Mouse (Mus musculus): ENCODE measurements around the gene Abi2.

Abi2 gene

DNA sequence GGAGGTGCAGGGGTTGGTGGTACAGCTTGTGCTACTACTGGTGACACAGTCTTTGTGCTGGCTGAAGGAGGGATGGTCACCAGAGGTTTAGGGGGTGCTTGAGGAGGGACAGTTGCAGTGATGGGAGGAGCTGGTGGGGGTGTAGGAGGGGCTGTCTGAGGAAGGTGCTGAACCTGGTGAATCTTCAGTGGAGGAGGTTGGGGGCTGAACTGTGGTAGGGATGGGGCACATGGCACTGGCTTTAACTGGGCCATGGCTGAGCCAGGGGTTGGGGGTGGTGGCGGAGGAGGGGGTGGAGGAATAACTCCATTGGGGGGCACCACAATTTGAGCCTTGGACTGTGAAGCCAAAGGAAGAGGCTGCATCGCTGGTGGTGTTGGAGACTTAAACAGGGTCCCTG lies 80.2 kb downstream of the Abi2 start:
- in situ Hi-C loops (cut with MseI, MboI) = no loop called here

DNA sequence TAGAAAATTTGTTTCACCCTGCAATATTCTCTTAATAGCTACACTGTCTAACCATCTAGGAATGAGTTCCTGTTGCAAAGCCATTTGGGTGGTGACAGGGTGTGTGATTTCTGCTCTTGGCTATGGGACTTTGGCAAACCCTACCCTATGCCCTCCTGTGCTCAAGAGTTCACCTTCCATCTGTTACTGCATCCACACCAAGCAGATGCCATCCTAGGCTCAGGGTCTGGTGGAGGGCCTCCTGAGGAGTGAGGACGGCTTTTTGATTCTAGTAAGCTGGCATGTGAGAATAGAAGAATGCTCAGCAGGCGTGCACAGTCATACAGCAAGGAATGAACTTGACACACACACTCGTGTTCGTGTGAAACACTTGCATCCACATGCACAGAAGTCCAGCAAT lies 81.1 kb downstream of the Abi2 start:
- in situ Hi-C loops (cut with MseI, MboI) = no loop called here

DNA sequence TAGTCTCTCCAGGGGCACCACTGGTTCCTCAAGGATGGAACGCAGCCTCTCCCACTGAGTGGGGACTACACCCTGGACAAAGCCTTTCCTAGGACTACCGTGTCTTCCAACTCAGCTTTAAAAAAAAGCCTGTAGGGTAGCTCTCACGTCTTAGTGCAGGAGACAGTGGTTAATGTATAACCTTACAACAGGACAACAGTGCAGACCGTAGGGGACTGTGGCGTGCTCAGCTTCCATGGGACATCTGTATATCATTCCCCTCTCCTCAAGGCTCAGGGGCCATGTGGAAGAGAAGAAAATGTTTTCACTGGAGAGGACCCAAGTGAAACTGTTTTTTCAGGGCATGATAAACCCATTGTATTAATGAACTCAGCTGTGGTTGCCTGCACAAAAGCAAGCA lies 83.0 kb downstream of the Abi2 start:
- in situ Hi-C loops (cut with MseI, MboI) = no loop called here

DNA sequence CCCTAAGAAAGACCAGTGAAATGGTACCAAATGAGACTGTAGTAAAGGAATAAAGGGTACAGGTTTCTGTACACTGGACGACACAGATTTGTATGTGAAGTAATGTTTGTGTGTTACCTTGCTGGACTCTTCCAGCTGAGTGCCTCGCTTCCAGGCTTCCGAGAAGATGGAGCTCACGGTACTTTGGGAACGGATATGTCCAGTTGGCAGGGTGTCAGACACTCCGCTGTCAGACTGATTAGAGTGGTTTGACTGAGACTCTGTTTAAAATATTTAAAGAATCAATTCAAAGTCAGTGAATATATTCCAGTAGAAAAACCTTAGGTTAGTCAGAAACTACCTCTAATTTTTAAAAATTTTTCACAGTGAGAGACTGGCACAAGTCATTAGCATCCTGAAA lies 84.0 kb downstream of the Abi2 start:
- in situ Hi-C loops (cut with MseI, MboI) = no loop called here

DNA sequence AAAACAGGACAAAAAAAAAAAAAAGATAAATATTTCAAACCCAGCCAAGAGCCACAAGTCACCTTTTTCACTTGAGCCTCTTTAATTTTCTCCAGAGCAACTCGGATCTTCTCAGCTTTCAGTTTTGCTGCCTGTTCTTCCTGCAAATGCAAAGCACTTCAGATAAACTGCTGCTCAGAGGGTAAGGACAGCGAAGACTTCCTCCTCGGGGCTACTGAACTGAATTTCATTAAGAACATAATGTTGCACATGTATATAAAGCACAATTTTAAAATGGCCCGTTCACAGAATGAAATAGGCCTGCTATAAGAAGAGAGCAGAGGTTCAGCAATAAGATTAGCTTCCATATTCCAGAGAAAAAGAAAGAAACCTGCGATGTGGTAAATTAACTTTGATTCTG lies 94.0 kb downstream of the Abi2 start:
- in situ Hi-C loops (cut with MseI, MboI) = no loop called here

DNA sequence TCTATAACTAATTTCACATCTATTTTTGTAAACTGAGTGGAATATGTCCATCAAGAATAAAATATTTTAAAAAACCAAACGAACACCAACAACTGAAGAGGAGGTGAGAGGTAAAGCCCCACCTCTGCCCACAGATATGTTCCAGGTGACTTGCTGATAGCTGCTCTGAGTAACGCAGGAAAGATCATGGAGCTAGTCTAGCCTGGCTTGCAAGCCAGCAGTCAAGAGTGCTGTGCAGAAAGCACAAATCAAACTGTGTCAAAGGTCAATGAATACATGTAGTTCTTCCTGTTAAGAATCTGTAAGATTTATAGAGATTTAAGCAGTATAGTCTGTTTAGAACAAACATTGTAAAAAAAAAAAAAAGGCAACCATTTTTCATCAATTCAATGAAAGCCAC lies 101.2 kb downstream of the Abi2 start:
- in situ Hi-C loops (cut with MseI, MboI) = no loop called here

DNA sequence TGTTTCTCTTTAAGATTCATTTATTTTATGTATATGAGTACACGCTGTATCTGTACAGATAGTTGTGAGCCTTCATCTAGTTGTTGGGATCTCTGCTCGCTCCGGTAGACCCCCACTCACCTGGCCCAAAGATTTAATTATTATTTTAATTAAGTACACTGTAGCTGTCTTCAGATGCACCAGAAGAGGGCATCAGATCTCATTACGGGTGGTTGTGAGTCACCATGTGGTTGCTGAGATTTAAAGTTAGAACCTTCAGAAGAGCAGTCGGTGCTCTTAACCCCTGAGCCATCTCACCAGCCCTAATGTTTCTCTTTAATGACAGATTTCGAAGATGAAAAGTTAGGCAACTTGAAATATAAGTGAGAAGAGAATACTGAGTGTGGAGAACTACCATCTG lies 120.7 kb downstream of the Abi2 start:
- in situ Hi-C loops (cut with MseI, MboI) = loop anchor here (10.0 kb wide), 1 partner anchor 325 kb away; no protein-coding TSS in a partner anchor

DNA sequence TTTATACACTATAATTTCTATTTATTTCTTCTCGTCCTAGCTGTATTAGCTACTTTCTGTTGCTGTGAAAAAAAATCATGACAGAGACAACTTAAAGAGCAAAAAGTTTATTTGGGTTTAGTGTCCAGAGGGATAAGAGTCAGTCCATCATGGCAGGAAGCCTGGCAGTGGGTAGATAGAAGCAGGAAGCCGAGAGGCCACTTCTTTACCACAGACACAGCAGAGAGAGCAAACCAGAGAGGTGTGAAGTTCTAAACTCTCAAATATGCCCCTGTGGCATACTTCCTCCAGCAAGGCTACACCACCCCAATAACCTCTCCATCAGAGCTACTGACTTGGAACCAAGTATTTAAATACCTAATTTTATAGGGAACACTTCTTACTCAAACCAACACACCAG lies 121.2 kb downstream of the Abi2 start:
- in situ Hi-C loops (cut with MseI, MboI) = loop anchor here (10.0 kb wide), 1 partner anchor 324 kb away; no protein-coding TSS in a partner anchor
